Mouse (Mus musculus): Measurements from ENCODE around the gene A630001G21Rik. TPM values are rescaled to one million over a fixed set of nuclear protein-coding genes. Genes with fewer than 3 reads are reported as not detected.

Gene A630001G21Rik
- polyA plus RNA-seq, 1 experiment, result 0.02 TPM

DNA sequence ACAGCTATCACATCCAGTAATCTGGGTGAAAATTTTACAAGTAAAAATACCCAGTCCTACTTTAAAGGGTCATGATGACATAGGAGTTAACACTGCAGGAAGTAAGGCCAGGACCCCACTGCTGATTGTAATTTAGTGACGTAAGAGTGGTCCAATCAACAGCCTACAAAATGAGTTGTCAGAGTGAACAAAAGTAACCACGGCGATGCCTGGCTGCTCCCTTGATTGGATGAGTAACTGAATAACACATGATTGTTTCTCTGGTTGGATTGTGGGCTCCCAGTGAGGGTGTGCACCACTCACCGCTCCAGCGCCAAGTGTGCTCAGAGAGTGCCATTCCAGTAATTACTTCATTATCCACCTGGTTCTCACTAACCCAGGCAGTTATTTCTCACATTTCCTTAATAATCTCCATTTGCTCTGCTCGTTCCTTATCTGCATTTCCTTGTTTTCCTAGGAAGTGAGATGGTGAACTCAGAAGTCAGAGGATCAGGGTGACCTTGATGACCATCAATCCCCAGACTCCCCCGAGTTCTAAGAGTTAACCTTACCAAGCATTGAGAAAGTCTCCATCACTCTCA, 61.9 kb downstream of the A630001G21Rik start:
- Histone ChIP-seq H3K4me2 (ENCODE audit: low read depth) (no peak overlapping the region), H3ac (ENCODE audit: control insufficient read depth, insufficient read length) (no peak overlapping the region), H3K36me3 (ENCODE audit: control insufficient read depth, insufficient read depth) (no peaks in the 10 kb centered on the region), H3K27me3 (ENCODE audit: control insufficient read depth, insufficient read depth, insufficient read length) (no peaks in the 10 kb centered on the region), H3K4me3 (no peak overlapping the region), H3K79me2 (ENCODE audit: control insufficient read depth, insufficient read depth) (no peaks in the 10 kb centered on the region)
- TF ChIP-seq TCF12 (IDR thresholded peaks at IDR 0.05; ENCODE audit: insufficient read depth, poor library complexity, severe bottlenecking), result no peak
- TF ChIP-seq MYOG (IDR thresholded peaks at IDR 0.05; ENCODE audit: control insufficient read depth in 1 of 3, insufficient read depth in 1 of 3, insufficient read length in 2 of 3, low read depth in 2 of 3), result no peak
- no peak for TF ChIP-seq USF1 (IDR thresholded peaks at IDR 0.05; ENCODE audit: low read depth)
- TF ChIP-seq E2F4 (IDR thresholded peaks at IDR 0.05; ENCODE audit: insufficient read depth), result no peak
- no peak for TF ChIP-seq MAX (IDR thresholded peaks at IDR 0.05; ENCODE audit: low read depth)
- TF ChIP-seq TCF3 (IDR thresholded peaks at IDR 0.05; ENCODE audit: insufficient read length, low read depth), result no peak
- no peak for TF ChIP-seq CEBPB (IDR thresholded peaks at IDR 0.05; ENCODE audit: insufficient read depth, poor library complexity, severe bottlenecking)
- no peak for TF ChIP-seq SRF (IDR thresholded peaks at IDR 0.05; ENCODE audit: control insufficient read depth, insufficient read length, low read depth)
- no peak for TF ChIP-seq POLR2A (IDR thresholded peaks at IDR 0.05; ENCODE audit: insufficient read length, low read depth)
- no peak for TF ChIP-seq MYOD1 (IDR thresholded peaks at IDR 0.05; ENCODE audit: control insufficient read depth in 1 of 3, insufficient read length in 2 of 3, low read depth in 2 of 3)
- TF ChIP-seq REST (IDR thresholded peaks at IDR 0.05; ENCODE audit: insufficient read depth, insufficient read length), result no peak
- TF ChIP-seq POLR2AphosphoS2 (IDR thresholded peaks at IDR 0.05; ENCODE audit: insufficient read length, low read depth), result no peak

DNA sequence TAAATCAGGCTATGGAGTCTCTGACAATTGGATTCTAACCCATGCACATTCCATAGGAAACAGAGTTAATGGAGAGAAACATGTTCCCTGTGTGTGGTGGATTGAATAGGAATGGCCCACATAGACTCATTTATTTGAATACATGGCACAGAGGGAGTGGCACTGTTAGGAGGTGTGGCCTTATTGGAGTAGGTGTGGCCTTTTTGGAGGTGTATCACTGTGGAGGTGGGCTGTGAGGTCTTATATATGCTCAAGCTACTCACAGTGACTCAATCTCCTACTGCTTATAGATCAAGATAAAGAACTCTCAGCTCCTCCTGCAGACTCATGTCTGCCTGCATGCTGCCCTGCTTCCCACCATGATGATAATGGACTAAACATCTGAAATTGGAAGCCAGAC, 63.9 kb downstream of the A630001G21Rik start:
- H3K79me2 ChIP-seq (ENCODE audit: control insufficient read depth, insufficient read depth), result no peaks in the 10 kb centered on the region
- no peak overlapping the region for H3K4me2 ChIP-seq (ENCODE audit: low read depth)
- H3K4me3 ChIP-seq, result no peak overlapping the region
- H3ac ChIP-seq (ENCODE audit: control insufficient read depth, insufficient read length), result no peak overlapping the region
- H3K27me3 ChIP-seq (ENCODE audit: control insufficient read depth, insufficient read depth, insufficient read length), result no peaks in the 10 kb centered on the region
- H3K36me3 ChIP-seq (ENCODE audit: control insufficient read depth, insufficient read depth), result no peaks in the 10 kb centered on the region
- TF ChIP-seq E2F4 (IDR thresholded peaks at IDR 0.05; ENCODE audit: insufficient read depth) (no peak), MYOD1 (IDR thresholded peaks at IDR 0.05; ENCODE audit: control insufficient read depth in 1 of 3, insufficient read length in 2 of 3, low read depth in 2 of 3) (no peak), SRF (IDR thresholded peaks at IDR 0.05; ENCODE audit: control insufficient read depth, insufficient read length, low read depth) (no peak), MYOG (IDR thresholded peaks at IDR 0.05; ENCODE audit: control insufficient read depth in 1 of 3, insufficient read depth in 1 of 3, insufficient read length in 2 of 3, low read depth in 2 of 3) (no peak), MAX (IDR thresholded peaks at IDR 0.05; ENCODE audit: low read depth) (no peak), REST (IDR thresholded peaks at IDR 0.05; ENCODE audit: insufficient read depth, insufficient read length) (no peak), TCF3 (IDR thresholded peaks at IDR 0.05; ENCODE audit: insufficient read length, low read depth) (no peak), POLR2A (IDR thresholded peaks at IDR 0.05; ENCODE audit: insufficient read length, low read depth) (no peak), POLR2AphosphoS2 (IDR thresholded peaks at IDR 0.05; ENCODE audit: insufficient read length, low read depth) (no peak), TCF12 (IDR thresholded peaks at IDR 0.05; ENCODE audit: insufficient read depth, poor library complexity, severe bottlenecking) (no peak), CEBPB (IDR thresholded peaks at IDR 0.05; ENCODE audit: insufficient read depth, poor library complexity, severe bottlenecking) (no peak), USF1 (IDR thresholded peaks at IDR 0.05; ENCODE audit: low read depth) (no peak)

DNA sequence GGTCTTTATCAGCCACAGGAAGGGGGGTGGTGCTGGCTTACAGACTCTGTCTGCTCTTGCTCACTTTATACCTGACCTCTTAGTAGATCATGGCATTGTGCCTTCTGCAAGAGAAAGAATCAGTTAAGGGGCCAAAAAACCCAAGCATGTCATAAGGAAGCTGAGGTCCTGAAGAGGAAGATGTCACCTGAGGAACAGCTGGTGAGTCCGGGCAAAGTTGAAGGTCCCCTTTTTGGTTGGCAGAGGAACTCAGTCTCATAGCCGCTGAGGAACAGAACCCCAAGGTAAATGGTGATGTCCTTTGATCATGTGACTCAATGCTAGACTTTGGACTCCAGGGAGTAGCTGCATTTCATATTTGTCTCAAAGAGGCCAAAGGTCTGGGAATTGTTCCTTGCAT, 71.7 kb downstream of the A630001G21Rik start:
- no peaks in the 10 kb centered on the region for H3K36me3 ChIP-seq (ENCODE audit: control insufficient read depth, insufficient read depth)
- H3K4me2 ChIP-seq (ENCODE audit: low read depth), result no peak overlapping the region
- no peaks in the 10 kb centered on the region for H3K27me3 ChIP-seq (ENCODE audit: control insufficient read depth, insufficient read depth, insufficient read length)
- no peak overlapping the region for H3ac ChIP-seq (ENCODE audit: control insufficient read depth, insufficient read length)
- no peak overlapping the region for H3K4me3 ChIP-seq
- TF ChIP-seq USF1 (IDR thresholded peaks at IDR 0.05; ENCODE audit: low read depth), result no peak
- no peak for TF ChIP-seq CEBPB (IDR thresholded peaks at IDR 0.05; ENCODE audit: insufficient read depth, poor library complexity, severe bottlenecking)
- TF ChIP-seq MYOD1 (IDR thresholded peaks at IDR 0.05; ENCODE audit: control insufficient read depth in 1 of 3, insufficient read length in 2 of 3, low read depth in 2 of 3), result no peak
- TF ChIP-seq TCF12 (IDR thresholded peaks at IDR 0.05; ENCODE audit: insufficient read depth, poor library complexity, severe bottlenecking), result no peak
- no peak for TF ChIP-seq MAX (IDR thresholded peaks at IDR 0.05; ENCODE audit: low read depth)
- no peak for TF ChIP-seq POLR2A (IDR thresholded peaks at IDR 0.05; ENCODE audit: insufficient read length, low read depth)
- no peak for TF ChIP-seq TCF3 (IDR thresholded peaks at IDR 0.05; ENCODE audit: insufficient read length, low read depth)
- no peak for TF ChIP-seq POLR2AphosphoS2 (IDR thresholded peaks at IDR 0.05; ENCODE audit: insufficient read length, low read depth)
- TF ChIP-seq SRF (IDR thresholded peaks at IDR 0.05; ENCODE audit: control insufficient read depth, insufficient read length, low read depth), result no peak
- TF ChIP-seq MYOG (IDR thresholded peaks at IDR 0.05; ENCODE audit: control insufficient read depth in 1 of 3, insufficient read depth in 1 of 3, insufficient read length in 2 of 3, low read depth in 2 of 3), result no peak
- no peak for TF ChIP-seq E2F4 (IDR thresholded peaks at IDR 0.05; ENCODE audit: insufficient read depth)
- no peak for TF ChIP-seq REST (IDR thresholded peaks at IDR 0.05; ENCODE audit: insufficient read depth, insufficient read length)
- H3K79me2 ChIP-seq (ENCODE audit: control insufficient read depth, insufficient read depth), result no peaks in the 10 kb centered on the region

DNA sequence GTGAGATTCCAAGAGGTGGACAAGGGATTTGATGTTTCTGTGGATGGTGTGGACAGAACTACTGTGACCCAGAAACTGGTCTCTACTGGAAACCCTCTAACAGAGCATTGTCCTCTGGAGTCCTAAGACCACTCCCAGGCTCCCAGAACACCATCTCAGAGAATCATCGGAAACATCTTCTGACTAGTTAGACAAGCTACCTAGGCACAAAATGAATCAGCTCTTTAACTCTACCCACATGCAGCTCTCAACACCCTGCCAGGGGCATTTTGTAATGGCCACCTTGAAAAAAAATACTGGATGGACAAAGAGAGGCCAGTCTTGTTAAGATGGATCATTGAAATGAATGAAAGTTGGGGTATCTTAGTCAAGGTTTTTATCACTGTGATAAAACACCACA, 72.9 kb downstream of the A630001G21Rik start:
- no peaks in the 10 kb centered on the region for H3K79me2 ChIP-seq (ENCODE audit: control insufficient read depth, insufficient read depth)
- TF ChIP-seq MYOG (IDR thresholded peaks at IDR 0.05; ENCODE audit: control insufficient read depth in 1 of 3, insufficient read depth in 1 of 3, insufficient read length in 2 of 3, low read depth in 2 of 3) (no peak), REST (IDR thresholded peaks at IDR 0.05; ENCODE audit: insufficient read depth, insufficient read length) (no peak), CEBPB (IDR thresholded peaks at IDR 0.05; ENCODE audit: insufficient read depth, poor library complexity, severe bottlenecking) (no peak), POLR2AphosphoS2 (IDR thresholded peaks at IDR 0.05; ENCODE audit: insufficient read length, low read depth) (no peak), USF1 (IDR thresholded peaks at IDR 0.05; ENCODE audit: low read depth) (no peak), TCF3 (IDR thresholded peaks at IDR 0.05; ENCODE audit: insufficient read length, low read depth) (no peak), POLR2A (IDR thresholded peaks at IDR 0.05; ENCODE audit: insufficient read length, low read depth) (no peak), E2F4 (IDR thresholded peaks at IDR 0.05; ENCODE audit: insufficient read depth) (no peak)
- H3ac ChIP-seq (ENCODE audit: control insufficient read depth, insufficient read length), result no peak overlapping the region
- H3K27me3 ChIP-seq (ENCODE audit: control insufficient read depth, insufficient read depth, insufficient read length), result no peaks in the 10 kb centered on the region
- H3K4me3 ChIP-seq, result no peak overlapping the region
- no peak overlapping the region for H3K4me2 ChIP-seq (ENCODE audit: low read depth)
- H3K36me3 ChIP-seq (ENCODE audit: control insufficient read depth, insufficient read depth), result no peaks in the 10 kb centered on the region

Measured in myocyte (in vitro differentiated cells).